Mouse (Mus musculus) neutrophil, adult 83 days (primary cell): ENCODE measurements around the gene Dennd4a. TPM values are rescaled to one million over a fixed set of nuclear protein-coding genes. Genes with fewer than 3 reads are reported as not detected.

Experiments used
- total RNA-seq, 2 experiments: library from RNA; stranded (reverse); gene quantifications; one replicate each; pipeline ENCODE4 v1.2.4; 2023

The Dennd4a gene
- 10 to 100 TPM; 76.0 to 90.6 TPM for total RNA-seq

DNA sequence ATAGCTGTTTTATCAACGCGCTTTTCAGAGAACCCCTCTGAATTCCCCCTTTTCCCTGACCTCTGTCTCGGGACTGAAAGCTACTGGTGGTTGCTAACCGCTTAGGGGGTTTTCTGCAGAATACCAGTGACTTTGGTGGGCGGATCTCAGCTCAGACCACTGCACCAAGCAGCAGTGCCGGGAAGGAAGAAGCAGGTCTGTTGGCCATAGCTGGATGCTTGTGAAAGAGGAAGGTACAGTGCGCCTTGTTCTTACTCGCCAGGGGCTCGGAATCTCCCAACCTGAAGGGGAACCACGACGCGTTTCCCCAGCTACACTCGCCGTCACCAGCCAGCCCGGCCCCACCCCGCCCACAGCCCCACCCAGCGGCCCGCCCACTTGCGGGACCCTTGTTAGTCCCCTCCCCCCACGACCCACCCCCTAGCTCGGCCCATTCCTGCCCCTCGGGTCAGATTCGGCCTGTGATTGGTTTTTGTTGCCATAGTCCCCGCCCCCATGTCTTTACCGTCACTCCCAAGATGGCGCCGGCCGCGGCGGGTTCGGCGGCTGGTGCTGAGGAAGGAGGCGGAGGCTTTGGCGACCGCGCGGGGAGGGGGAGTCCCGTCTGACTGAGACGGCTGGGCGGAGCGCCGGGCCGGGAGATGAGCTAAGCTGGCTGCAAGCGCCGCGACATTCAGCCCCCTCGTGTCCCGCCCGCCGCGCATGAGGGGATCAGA lies at the start of gene Dennd4a:
TSS of gene Dennd4a (plus strand) at position 519 of the 716 bp plus-strand sequence.

DNA sequence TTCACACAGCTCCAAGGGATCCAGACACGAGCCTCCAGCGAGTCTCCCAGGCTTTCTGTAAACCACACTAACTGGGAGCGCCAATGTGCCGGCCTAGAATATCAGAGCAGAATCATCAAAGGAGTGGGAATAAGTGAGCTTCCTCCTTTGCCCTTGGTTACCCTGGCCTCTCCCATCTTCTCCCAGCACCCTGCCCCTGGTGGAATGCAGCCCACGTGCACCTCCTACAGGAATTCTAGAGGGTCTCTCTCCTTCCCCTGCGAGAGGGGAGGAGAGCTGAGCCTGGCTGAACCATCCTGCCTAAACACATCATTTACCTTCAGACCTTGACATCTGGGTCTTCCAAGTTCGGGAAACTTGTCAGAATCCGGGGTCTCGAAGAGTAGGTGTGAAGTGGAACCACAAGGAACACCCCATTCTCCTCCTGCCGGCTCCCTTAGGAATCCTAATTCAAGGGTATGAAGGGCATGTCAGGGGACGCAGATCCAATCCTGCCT lies 140.1 kb downstream of the Dennd4a start, which contains the start of gene Slc24a1:
TSS of gene Slc24a1 (minus strand) at position 447 of the 497 bp plus-strand sequence.

DNA sequence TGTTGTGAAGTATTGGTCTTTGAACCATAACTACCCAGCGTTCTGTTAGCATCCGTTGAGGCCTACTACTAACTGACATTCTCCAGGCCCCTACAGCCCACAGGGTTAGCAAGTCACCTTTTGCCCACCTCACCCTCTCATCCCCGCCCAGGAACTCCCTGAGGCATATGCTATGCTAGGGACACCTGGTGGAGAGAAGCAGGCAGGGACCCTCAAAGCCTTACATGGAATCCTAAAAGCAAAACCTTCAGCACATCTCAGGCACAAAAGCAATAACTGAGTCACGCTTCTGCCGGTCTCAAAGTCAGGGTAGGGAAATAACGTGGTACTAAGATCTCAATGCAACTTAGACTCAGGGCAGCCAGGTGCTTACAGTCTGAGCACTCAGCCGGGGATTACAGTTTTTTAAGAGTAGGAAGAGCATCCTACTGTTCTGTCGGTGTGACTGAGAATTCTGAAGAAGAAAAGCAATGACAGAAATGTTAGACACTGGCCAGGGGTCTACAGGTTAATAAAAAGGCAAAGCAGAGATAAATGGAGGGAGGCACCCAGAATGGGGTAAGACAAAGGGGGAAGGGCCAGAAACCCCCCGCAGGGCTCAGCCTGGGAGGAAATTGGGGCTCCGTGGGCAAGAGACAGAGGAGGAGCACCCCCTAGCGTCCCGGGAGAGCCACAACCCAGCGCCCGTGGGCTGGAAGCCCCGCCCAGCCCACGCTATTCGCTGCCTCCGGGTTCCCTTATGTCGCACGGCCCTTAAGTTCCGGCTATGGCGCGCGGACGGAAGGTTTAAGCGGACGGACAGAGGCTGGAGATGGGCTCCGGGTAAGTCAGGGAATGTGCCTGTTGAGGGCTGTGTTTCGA lies 149.2 kb downstream of the Dennd4a start, which contains the start of gene Ints14:
TSS of gene Ints14 (plus strand) at position 789 of the 861 bp plus-strand sequence.

Other genes starting within 250 kb of the Dennd4a start
- gene Rab11a, start 73.6 kb upstream of the Dennd4a start, total RNA-seq = 100 to 1,000 TPM; 186 to 198 TPM
- not detected for gene Slc24a1, start 140.3 kb downstream of the Dennd4a start, total RNA-seq
- 10 to 100 TPM; 17.2 to 18.2 TPM for gene Ints14, start 149.6 kb downstream of the Dennd4a start, total RNA-seq
- gene Hacd3, start 210.4 kb downstream of the Dennd4a start, total RNA-seq = 10 to 100 TPM in 1 of 2 experiments, 1 to 10 TPM in 1; 7.1 to 10.6 TPM
- 10 to 100 TPM; 73.2 to 80.7 TPM for gene Dpp8, start 221.1 kb downstream of the Dennd4a start, total RNA-seq